Mouse (Mus musculus): ENCODE data around the gene Klk4. TPM values are rescaled to one million over a fixed set of nuclear protein-coding genes. Genes with fewer than 3 reads are reported as not detected.

Gene Klk4
- polyA plus RNA-seq, 1 experiment from 2014 or later: not detected

- 50% methylated on average over 5 of the region's 5 CpGs for WGBS (ENCODE audit: insufficient replicate concordance)
These were observed 45.0 kb downstream of the Klk4 start for GRCm38 (mm10) chr7:43925985-43926384.

DNA sequence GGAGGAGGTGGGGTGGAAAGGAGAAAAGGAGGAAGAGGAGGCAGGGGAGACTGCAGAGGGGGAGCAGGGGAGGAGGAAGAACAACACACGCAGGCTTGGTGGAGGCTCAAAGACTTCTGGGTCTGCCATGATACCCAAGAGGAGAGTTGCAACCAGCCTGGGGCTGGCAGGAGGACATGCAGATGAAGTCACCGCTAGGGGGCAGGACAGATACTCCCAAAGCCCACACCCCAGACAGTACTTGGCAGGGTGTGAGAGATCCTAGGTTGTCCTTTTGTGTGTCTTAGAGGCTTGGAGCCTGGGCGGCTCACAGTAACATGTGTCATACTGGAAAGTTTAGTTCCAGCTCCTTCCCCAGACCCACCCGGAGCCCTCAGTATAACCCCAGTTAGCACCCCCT, 47.6 kb downstream of the Klk4 start:
- no peaks in the 10 kb centered on the region for H3K27me3 ChIP-seq (ENCODE audit: control insufficient read depth, insufficient read depth, low read depth, low read length)
- H3K4me1 ChIP-seq (ENCODE audit: control insufficient read depth, low read depth, low read length): no peaks in the 10 kb centered on the region
- H3K36me3 ChIP-seq (ENCODE audit: control insufficient read depth, insufficient read depth): no peaks in the 10 kb centered on the region
- no peak for ATAC-seq (ENCODE audit: low read depth)
- H3K9ac ChIP-seq (ENCODE audit: low read depth, low read length): no peak overlapping the region
- H3K27ac ChIP-seq (ENCODE audit: low read length): no peak overlapping the region
- H3K4me2 ChIP-seq (ENCODE audit: low read depth, low read length): no peak overlapping the region
- H3K9me3 ChIP-seq (replicated peaks; ENCODE audit: control insufficient read depth, low read length): no peaks in the 10 kb centered on the region
- 29% methylated on average over 4 of the region's 4 CpGs for WGBS (ENCODE audit: insufficient replicate concordance)
- no peak overlapping the region for H3K4me3 ChIP-seq (ENCODE audit: low read depth, low read length)

More at GRCm38 (mm10) chr7:43925985-43926384, 45.0 kb downstream of the Klk4 start:
- Histone ChIP-seq H3K36me3 (ENCODE audit: control insufficient read depth, insufficient read depth) (no peaks in the 10 kb centered on the region), H3K9ac (ENCODE audit: low read depth, low read length) (no peak overlapping the region), H3K4me3 (ENCODE audit: low read depth, low read length) (no peak overlapping the region), H3K27ac (ENCODE audit: low read length) (no peak overlapping the region), H3K4me1 (ENCODE audit: control insufficient read depth, low read depth, low read length) (no peaks in the 10 kb centered on the region), H3K9me3 (replicated peaks; ENCODE audit: control insufficient read depth, low read length) (no peaks in the 10 kb centered on the region), H3K4me2 (ENCODE audit: low read depth, low read length) (no peak overlapping the region), H3K27me3 (ENCODE audit: control insufficient read depth, insufficient read depth, low read depth, low read length) (no peaks in the 10 kb centered on the region)
- no peak for ATAC-seq (ENCODE audit: low read depth)

- no peak for ATAC-seq (ENCODE audit: low read depth)
- Histone ChIP-seq H3K4me1 (ENCODE audit: control insufficient read depth, low read depth, low read length) (no peaks in the 10 kb centered on the region), H3K27me3 (ENCODE audit: control insufficient read depth, insufficient read depth, low read depth, low read length) (no peaks in the 10 kb centered on the region), H3K27ac (ENCODE audit: low read length) (no peak overlapping the region), H3K9ac (ENCODE audit: low read depth, low read length) (no peak overlapping the region), H3K4me3 (ENCODE audit: low read depth, low read length) (no peak overlapping the region), H3K9me3 (replicated peaks; ENCODE audit: control insufficient read depth, low read length) (no peaks in the 10 kb centered on the region), H3K4me2 (ENCODE audit: low read depth, low read length) (no peak overlapping the region), H3K36me3 (ENCODE audit: control insufficient read depth, insufficient read depth) (no peaks in the 10 kb centered on the region)
- 41% methylated on average over 4 of the region's 4 CpGs for WGBS (ENCODE audit: insufficient replicate concordance)
These were observed 51.4 kb downstream of the Klk4 start for GRCm38 (mm10) chr7:43932337-43932736.

- no peak within 1 kb of the TSS for H3K9ac ChIP-seq (ENCODE audit: low read depth, low read length)
- no peaks in the 10 kb centered on the region for H3K4me1 ChIP-seq (ENCODE audit: control insufficient read depth, low read depth, low read length)
- no peaks in the 10 kb centered on the region for H3K27me3 ChIP-seq (ENCODE audit: control insufficient read depth, insufficient read depth, low read depth, low read length)
- H3K4me3 ChIP-seq (ENCODE audit: low read depth, low read length): no peak within 1 kb of the TSS
- no peak for ATAC-seq (ENCODE audit: low read depth)
- no peaks in the 10 kb centered on the region for H3K36me3 ChIP-seq (ENCODE audit: control insufficient read depth, insufficient read depth)
- H3K27ac ChIP-seq (ENCODE audit: low read length): no peak within 1 kb of the TSS
- H3K4me2 ChIP-seq (ENCODE audit: low read depth, low read length): no peak within 1 kb of the TSS
- H3K9me3 ChIP-seq (replicated peaks; ENCODE audit: control insufficient read depth, low read length): no peaks in the 10 kb centered on the region
- 63% methylated on average over 3 of the region's 3 CpGs for WGBS (ENCODE audit: insufficient replicate concordance)
These were observed 52.5 kb downstream of the Klk4 start, which contains the start of gene Klk15 for GRCm38 (mm10) chr7:43933440-43933839. Klk15 (plus strand) TSS chr7:43933740.

DNA sequence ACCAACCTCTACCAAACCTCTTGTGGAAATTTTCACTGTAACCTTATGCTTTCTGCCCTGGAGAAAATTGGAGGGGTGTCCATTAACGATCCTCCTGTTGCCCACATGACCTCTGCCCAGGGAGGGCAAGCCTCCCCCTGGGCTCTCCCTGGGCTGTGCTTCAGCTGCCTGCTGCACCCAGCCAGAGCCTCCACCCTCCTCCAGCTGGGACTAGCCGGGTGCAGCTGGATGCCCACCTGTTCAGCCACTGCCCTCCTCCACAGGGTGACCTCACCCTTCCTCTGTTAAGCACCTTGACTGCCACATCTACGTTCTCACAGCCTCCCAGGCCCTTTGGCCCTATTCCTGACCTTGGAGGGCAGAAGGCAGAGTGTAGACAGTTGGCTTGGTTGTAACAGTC, 53.8 kb downstream of the Klk4 start:
- 44% methylated on average over 3 of the region's 3 CpGs for WGBS (ENCODE audit: insufficient replicate concordance)
- Histone ChIP-seq H3K4me2 (ENCODE audit: low read depth, low read length) (no peak overlapping the region), H3K27me3 (ENCODE audit: control insufficient read depth, insufficient read depth, low read depth, low read length) (no peaks in the 10 kb centered on the region), H3K27ac (ENCODE audit: low read length) (no peak overlapping the region), H3K4me1 (ENCODE audit: control insufficient read depth, low read depth, low read length) (no peaks in the 10 kb centered on the region), H3K9ac (ENCODE audit: low read depth, low read length) (no peak overlapping the region), H3K4me3 (ENCODE audit: low read depth, low read length) (no peak overlapping the region), H3K9me3 (replicated peaks; ENCODE audit: control insufficient read depth, low read length) (no peaks in the 10 kb centered on the region), H3K36me3 (ENCODE audit: control insufficient read depth, insufficient read depth) (no peaks in the 10 kb centered on the region)
- no peak for ATAC-seq (ENCODE audit: low read depth)

Other genes starting within 250 kb of the Klk4 start
- 0.15 TPM in 1 of 2 replicates, not detected in the other for gene Ceacam18, start 246.5 kb upstream of the Klk4 start, polyA plus RNA-seq (2015; fragmentation: Nextera tagmentation; extraction: Ambion mirVana)
- gene Siglece, start 221.0 kb upstream of the Klk4 start, polyA plus RNA-seq (2015; fragmentation: Nextera tagmentation; extraction: Ambion mirVana): 4.0 and 5.0 TPM in 2 replicates
- gene Ctu1, start 209.1 kb upstream of the Klk4 start, polyA plus RNA-seq (2015; fragmentation: Nextera tagmentation; extraction: Ambion mirVana): 3.7 and 3.8 TPM in 2 replicates
- not detected in 2 replicates for gene Klk14, start 190.7 kb upstream of the Klk4 start, polyA plus RNA-seq (2015; fragmentation: Nextera tagmentation; extraction: Ambion mirVana)
- not detected in 2 replicates for gene Klk13, start 168.6 kb upstream of the Klk4 start, polyA plus RNA-seq (2015; fragmentation: Nextera tagmentation; extraction: Ambion mirVana)
- not detected in 2 replicates for gene Klk12, start 112.3 kb upstream of the Klk4 start, polyA plus RNA-seq (2015; fragmentation: Nextera tagmentation; extraction: Ambion mirVana)
- gene Klk11, start 106.6 kb upstream of the Klk4 start, polyA plus RNA-seq (2015; fragmentation: Nextera tagmentation; extraction: Ambion mirVana): not detected in 2 replicates
- gene Klk10, start 100.1 kb upstream of the Klk4 start, polyA plus RNA-seq (2015; fragmentation: Nextera tagmentation; extraction: Ambion mirVana): not detected in 2 replicates
- gene Klk9, start 89.3 kb upstream of the Klk4 start, polyA plus RNA-seq (2015; fragmentation: Nextera tagmentation; extraction: Ambion mirVana): not detected in 2 replicates
- 4.3 and 5.1 TPM in 2 replicates for gene Klk8, start 83.6 kb upstream of the Klk4 start, polyA plus RNA-seq (2015; fragmentation: Nextera tagmentation; extraction: Ambion mirVana)
- not detected in 2 replicates for gene Klk7, start 69.9 kb upstream of the Klk4 start, polyA plus RNA-seq (2015; fragmentation: Nextera tagmentation; extraction: Ambion mirVana)
- not detected in 2 replicates for gene Klk6, start 56.7 kb upstream of the Klk4 start, polyA plus RNA-seq (2015; fragmentation: Nextera tagmentation; extraction: Ambion mirVana)
- not detected in 2 replicates for gene Klk5, start 39.2 kb upstream of the Klk4 start, polyA plus RNA-seq (2015; fragmentation: Nextera tagmentation; extraction: Ambion mirVana)
- gene Klk15, start 52.6 kb downstream of the Klk4 start, polyA plus RNA-seq (2015; fragmentation: Nextera tagmentation; extraction: Ambion mirVana): not detected in 2 replicates
- not detected in 2 replicates for gene Klk1b8, start 69.5 kb downstream of the Klk4 start, polyA plus RNA-seq (2015; fragmentation: Nextera tagmentation; extraction: Ambion mirVana)
- gene Klk1b1, start 85.6 kb downstream of the Klk4 start, polyA plus RNA-seq (2015; fragmentation: Nextera tagmentation; extraction: Ambion mirVana): not detected in 2 replicates
- gene Klk1b9, start 94.9 kb downstream of the Klk4 start, polyA plus RNA-seq (2015; fragmentation: Nextera tagmentation; extraction: Ambion mirVana): not detected in 2 replicates
- not detected in 2 replicates for gene Klk1b11, start 114.7 kb downstream of the Klk4 start, polyA plus RNA-seq (2015; fragmentation: Nextera tagmentation; extraction: Ambion mirVana)
- 0.26 TPM in 1 of 2 replicates, not detected in the other for gene Klk1b26, start 131.0 kb downstream of the Klk4 start, polyA plus RNA-seq (2015; fragmentation: Nextera tagmentation; extraction: Ambion mirVana)
- gene Klk1b27, start 171.1 kb downstream of the Klk4 start, polyA plus RNA-seq (2015; fragmentation: Nextera tagmentation; extraction: Ambion mirVana): not detected in 2 replicates
- gene Klk1b21, start 221.2 kb downstream of the Klk4 start, polyA plus RNA-seq (2015; fragmentation: Nextera tagmentation; extraction: Ambion mirVana): not detected in 2 replicates
- gene Klk1b22, start 231.5 kb downstream of the Klk4 start, polyA plus RNA-seq (2015; fragmentation: Nextera tagmentation; extraction: Ambion mirVana): not detected in 2 replicates

All from liver, embryonic 16.5 days (tissue).